Mouse (Mus musculus): Measurements from ENCODE around the gene Pan3. TPM values are rescaled to one million over a fixed set of nuclear protein-coding genes. Genes with fewer than 3 reads are reported as not detected.
A peak's percentile ranks its signal among the peaks of the same experiment; 100 is the strongest.

The Pan3 gene
- total and polyA plus RNA-seq, 3 experiments, result 60.6 to 61.5 TPM; not detected in 1

DNA sequence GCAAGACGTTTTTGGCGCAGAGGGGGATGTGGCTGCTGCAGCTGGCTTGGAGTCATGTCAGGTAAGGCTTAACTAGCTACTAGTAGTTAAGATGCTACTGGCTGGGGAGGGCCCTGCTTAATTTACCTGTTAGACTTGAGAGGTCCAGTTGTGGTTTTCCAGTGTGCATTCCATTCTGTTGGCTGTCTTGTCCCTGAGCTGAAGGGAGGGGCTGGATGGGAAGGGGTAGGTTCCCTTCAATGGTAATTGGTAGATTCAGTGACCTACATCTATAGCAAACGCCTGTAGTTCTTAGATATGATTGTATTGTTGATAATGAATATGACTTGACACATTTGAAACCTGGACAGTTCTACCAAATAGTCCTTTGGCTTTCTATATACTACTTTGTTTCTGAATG is 62.5 kb downstream of the Pan3 start:
- H3K9ac ChIP-seq (ENCODE audit: control insufficient read depth, low read depth, low read length, poor library complexity, severe bottlenecking), result no peak overlapping the region; the same call in 1 of the 2 replicates
- peaks cover 17% of the 10 kb centered on the region for H3K79me2 ChIP-seq (ENCODE audit: control insufficient read depth, insufficient read depth, low read length, poor library complexity)
- H3K36me3 ChIP-seq (ENCODE audit: control insufficient read depth in 1 of 2, insufficient read depth in 2 of 2, low read length in 2 of 2), result peaks cover 27 to 58% of the 10 kb centered on the region in 2 experiments
- no peak overlapping the region for H3K4me3 ChIP-seq (ENCODE audit: control insufficient read depth in 1 of 2, insufficient read depth in 1 of 2, low read depth in 2 of 2, low read length in 2 of 2)
- no peaks in the 10 kb centered on the region for H3K27me3 ChIP-seq (ENCODE audit: control insufficient read depth in 1 of 2, insufficient read depth in 2 of 2, low read length in 2 of 2)
- no peaks in the 10 kb centered on the region for H3K9me3 ChIP-seq (replicated peaks; ENCODE audit: insufficient read depth, low read length)
- no peak for TF ChIP-seq CHD2 (IDR thresholded peaks at IDR 0.05; ENCODE audit: low read length)
- peak; percentile 75 for TF ChIP-seq TAL1 (IDR thresholded peaks at IDR 0.05; ENCODE audit: low read length)
- 0 out of 2 replicates have a peak, but pooled peaks have one; percentile 1 for TF ChIP-seq POLR2AphosphoS2 (IDR thresholded peaks at IDR 0.05; ENCODE audit: low read length)
- peak; percentile 81 for TF ChIP-seq TCF12 (IDR thresholded peaks at IDR 0.05; ENCODE audit: low read depth, low read length)
- TF ChIP-seq JUND (IDR thresholded peaks at IDR 0.05; ENCODE audit: low read depth, low read length), result no peak
- peak; percentile 85 for TF ChIP-seq GATA1 (IDR thresholded peaks at IDR 0.05; ENCODE audit: low read depth, low read length)
- peak; percentile 72; a peak in 3 of 4 replicates for TF ChIP-seq EP300 (IDR thresholded peaks at IDR 0.05; ENCODE audit: low read depth in 1 of 2, low read length in 2 of 2)
- peak; percentile 63; the same call in 1 of the 2 replicates for TF ChIP-seq ETS1 (IDR thresholded peaks at IDR 0.05; ENCODE audit: low read depth, low read length)
- peak; percentile 56 for DNase-seq (ENCODE audit: low read depth, low spot score)
- H3K27ac ChIP-seq (ENCODE audit: control insufficient read depth, low read depth, low read length), result peak overlapping the region; percentile 67
- H3K4me1 ChIP-seq (ENCODE audit: control insufficient read depth in 1 of 2, insufficient read depth in 2 of 2, low read length in 2 of 2), result peaks cover 36% of the 10 kb centered on the region in 2 experiments

DNA sequence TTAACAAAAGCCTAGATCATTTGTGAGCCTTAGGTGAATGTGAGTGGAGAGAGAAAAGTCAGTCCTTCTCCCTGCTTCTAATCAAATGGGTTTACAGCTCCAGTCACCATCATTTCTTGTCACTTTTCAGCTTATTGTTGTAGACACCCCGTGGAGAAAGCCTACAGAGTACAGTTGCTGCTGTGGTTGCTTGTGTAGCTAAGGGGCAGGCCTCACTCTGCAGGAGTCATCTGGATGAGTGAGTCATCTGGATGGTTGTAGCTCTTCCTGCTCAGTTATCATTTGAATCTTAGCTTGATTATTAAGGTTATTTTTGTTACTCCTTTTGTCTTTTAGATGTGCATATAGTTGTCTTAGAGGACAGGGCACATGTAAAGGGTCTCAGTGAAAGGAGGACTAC is 63.2 kb downstream of the Pan3 start:
- no peaks in the 10 kb centered on the region for H3K27me3 ChIP-seq (ENCODE audit: control insufficient read depth in 1 of 2, insufficient read depth in 2 of 2, low read length in 2 of 2)
- H3K36me3 ChIP-seq (ENCODE audit: control insufficient read depth in 1 of 2, insufficient read depth in 2 of 2, low read length in 2 of 2), result peaks cover 22 to 61% of the 10 kb centered on the region in 2 experiments
- H3K27ac ChIP-seq (ENCODE audit: control insufficient read depth, low read depth, low read length), result peak overlapping the region; percentile 81
- peak overlapping the region; percentile 26; the same call in 1 of the 2 replicates for H3K9ac ChIP-seq (ENCODE audit: control insufficient read depth, low read depth, low read length, poor library complexity, severe bottlenecking)
- H3K79me2 ChIP-seq (ENCODE audit: control insufficient read depth, insufficient read depth, low read length, poor library complexity), result peaks cover 20% of the 10 kb centered on the region
- no peaks in the 10 kb centered on the region for H3K9me3 ChIP-seq (replicated peaks; ENCODE audit: insufficient read depth, low read length)
- no peak for TF ChIP-seq SMC3 (IDR thresholded peaks at IDR 0.05; ENCODE audit: low read depth, low read length)
- TF ChIP-seq ETS1 (IDR thresholded peaks at IDR 0.05; ENCODE audit: low read depth, low read length), result peak; percentile 89
- no peak for TF ChIP-seq USF1 (IDR thresholded peaks at IDR 0.05; ENCODE audit: low read depth, low read length)
- peak; percentile 12; the same call in 1 of the 2 replicates for TF ChIP-seq SIN3A (IDR thresholded peaks at IDR 0.05; ENCODE audit: low read length)
- TF ChIP-seq HCFC1 (IDR thresholded peaks at IDR 0.05; ENCODE audit: low read depth, low read length), result no peak
- TF ChIP-seq MYB (IDR thresholded peaks at IDR 0.05; ENCODE audit: low read depth, low read length), result no peak
- TF ChIP-seq BHLHE40 (IDR thresholded peaks at IDR 0.05; ENCODE audit: borderline replicate concordance, low read depth, low read length), result no peak
- TF ChIP-seq GATA1 (IDR thresholded peaks at IDR 0.05; ENCODE audit: low read depth, low read length), result peak; percentile 76
- no peak for TF ChIP-seq ZC3H11A (IDR thresholded peaks at IDR 0.05; ENCODE audit: low read depth, low read length)
- peak; percentile 71; the same call in 1 of the 2 replicates for TF ChIP-seq JUND (IDR thresholded peaks at IDR 0.05; ENCODE audit: low read depth, low read length)
- TF ChIP-seq TAL1 (IDR thresholded peaks at IDR 0.05; ENCODE audit: low read length), result peak; percentile 30; the same call in 1 of the 2 replicates
- no peak for TF ChIP-seq KAT2A (conservative IDR thresholded peaks at IDR 0.05; ENCODE audit: low read depth, low read length)
- H3K4me3 ChIP-seq (ENCODE audit: control insufficient read depth in 1 of 2, insufficient read depth in 1 of 2, low read depth in 2 of 2, low read length in 2 of 2), result no peak overlapping the region
- peak; percentile 88 for DNase-seq (ENCODE audit: low read depth, low spot score)
- peaks cover 36 to 38% of the 10 kb centered on the region in 2 experiments for H3K4me1 ChIP-seq (ENCODE audit: control insufficient read depth in 1 of 2, insufficient read depth in 2 of 2, low read length in 2 of 2)
